Mouse (Mus musculus) olfactory bulb, adult 2 months (tissue): Measurements from ENCODE around the gene Gm49395. TPM values are rescaled to one million over a fixed set of nuclear protein-coding genes. Genes with fewer than 3 reads are reported as not detected.

Experiments
- H3K27ac ChIP-seq: fragments of 200-500 bp; 2 replicates; pipeline ENCODE4 v1.5.1; 2012; ENCODE audit warnings: low read depth, low read length; ENCODE audit not compliant: insufficient read depth
- H3K4me1 ChIP-seq: fragments of 200-500 bp; 2 replicates; pipeline ENCODE4 v1.6.1; 2012; ENCODE audit warnings: low read length; ENCODE audit not compliant: control insufficient read depth, insufficient read depth
- H3K4me3 ChIP-seq: fragments of 200-500 bp; 2 replicates; pipeline ENCODE4 v1.5.1; 2012; ENCODE audit warnings: mild to moderate bottlenecking, low read depth, low read length, moderate library complexity; ENCODE audit not compliant: insufficient read depth
- CTCF ChIP-seq: fragments of 200-500 bp; IDR thresholded peaks from 2 replicates; pipeline ENCODE4 v1.5.1; 2012; ENCODE audit warnings: low read depth, mild to moderate bottlenecking, low read length, moderate library complexity; ENCODE audit not compliant: insufficient read depth
- POLR2A ChIP-seq: fragments of 200-500 bp; IDR thresholded peaks from 2 replicates; pipeline ENCODE4 v1.6.1; 2012; ENCODE audit warnings: mild to moderate bottlenecking, low read depth, low read length, moderate library complexity; ENCODE audit not compliant: insufficient read depth
- WGBS: fragments of 180-500 bp; shearing (Covaris S2); methylation state at CpG from one replicate; pipeline ENCODE4 v1.1.7; 2018; 5-methylcytosine and 5-hydroxymethylcytosine counted together
- polyA plus RNA-seq: library from polyadenylated mRNA; stranded (reverse); fragments of >200 nt; gene quantifications from 2 replicates; pipeline ENCODE4 v1.2.4, GENCODE M21; 2012; ENCODE audit warnings: low replicate concordance; ENCODE audit not compliant: missing spikeins, insufficient read depth, insufficient read length

Gene Gm49395
- polyA plus RNA-seq, 1 experiment = not detected

- H3K4me3 ChIP-seq = peak overlapping the region; percentile 57
Measured at GRCm38 (mm10) chr13:115089395-115090025, 12.2 kb downstream of the Gm49395 start.

GRCm38 (mm10) chr13:115089020-115089394 is 12.7 kb downstream of the Gm49395 start:
- no peak for TF ChIP-seq CTCF
- no peak for TF ChIP-seq POLR2A
- Histone ChIP-seq H3K4me1 (peaks cover 10% of the 10 kb centered on the region; the same call in 1 of the 2 replicates), H3K4me3 (peak overlapping the region; percentile 57), H3K27ac (no peak overlapping the region)
- WGBS = 73% methylated on average over 11 of the region's 11 CpGs

More at GRCm38 (mm10) chr13:115089395-115090025, 12.2 kb downstream of the Gm49395 start:
- 13% methylated on average over 35 of the region's 35 CpGs for WGBS
- TF ChIP-seq POLR2A = no peak
- no peak for TF ChIP-seq CTCF
- H3K27ac ChIP-seq = no peak overlapping the region
- peaks cover 10% of the 10 kb centered on the region; the same call in 1 of the 2 replicates for H3K4me1 ChIP-seq

GRCm38 (mm10) chr13:115085974-115086373 is 15.7 kb downstream of the Gm49395 start:
- 95% methylated on average over 6 of the region's 6 CpGs for WGBS
- no peak overlapping the region for H3K4me3 ChIP-seq
- peaks cover 10% of the 10 kb centered on the region; the same call in 1 of the 2 replicates for H3K4me1 ChIP-seq
- H3K27ac ChIP-seq = no peak overlapping the region
- TF ChIP-seq CTCF (no peak), POLR2A (no peak)

GRCm38 (mm10) chr13:115082339-115082738 is 19.4 kb downstream of the Gm49395 start:
- no peak overlapping the region for H3K27ac ChIP-seq
- no peak overlapping the region for H3K4me3 ChIP-seq
- TF ChIP-seq POLR2A = no peak
- TF ChIP-seq CTCF = no peak
- no peaks in the 10 kb centered on the region for H3K4me1 ChIP-seq
- 97% methylated on average over 7 of the region's 7 CpGs for WGBS

GRCm38 (mm10) chr13:115079996-115080585 is 21.6 kb downstream of the Gm49395 start:
- WGBS = 88% methylated on average over 3 of the region's 3 CpGs
- no peaks in the 10 kb centered on the region for H3K4me1 ChIP-seq
- TF ChIP-seq CTCF (no peak), POLR2A (no peak)
- H3K27ac ChIP-seq = no peak overlapping the region
- H3K4me3 ChIP-seq = no peak overlapping the region

- TF ChIP-seq CTCF (no peak), POLR2A (no peak)
- no peak overlapping the region for H3K27ac ChIP-seq
- no peaks in the 10 kb centered on the region for H3K4me1 ChIP-seq
- H3K4me3 ChIP-seq = no peak overlapping the region
- 79% methylated on average over 6 of the region's 6 CpGs for WGBS
Measured at GRCm38 (mm10) chr13:115078997-115079685, 22.6 kb downstream of the Gm49395 start.

- H3K27ac ChIP-seq = no peak overlapping the region
- no peaks in the 10 kb centered on the region for H3K4me1 ChIP-seq
- H3K4me3 ChIP-seq = no peak overlapping the region
- TF ChIP-seq CTCF (no peak), POLR2A (no peak)
- WGBS = 87% methylated on average over 9 of the region's 9 CpGs
Measured at GRCm38 (mm10) chr13:115077346-115078134, 24.2 kb downstream of the Gm49395 start.

- WGBS = 94% methylated on average over 6 of the region's 6 CpGs
- no peak for TF ChIP-seq CTCF
- no peak for TF ChIP-seq POLR2A
- no peak overlapping the region for H3K27ac ChIP-seq
- no peak overlapping the region for H3K4me3 ChIP-seq
- no peaks in the 10 kb centered on the region for H3K4me1 ChIP-seq
Measured at GRCm38 (mm10) chr13:115072386-115072785, 29.3 kb downstream of the Gm49395 start.
